ENCODE assay signal across 9 mouse cellular contexts in the genomic region with DNA sequence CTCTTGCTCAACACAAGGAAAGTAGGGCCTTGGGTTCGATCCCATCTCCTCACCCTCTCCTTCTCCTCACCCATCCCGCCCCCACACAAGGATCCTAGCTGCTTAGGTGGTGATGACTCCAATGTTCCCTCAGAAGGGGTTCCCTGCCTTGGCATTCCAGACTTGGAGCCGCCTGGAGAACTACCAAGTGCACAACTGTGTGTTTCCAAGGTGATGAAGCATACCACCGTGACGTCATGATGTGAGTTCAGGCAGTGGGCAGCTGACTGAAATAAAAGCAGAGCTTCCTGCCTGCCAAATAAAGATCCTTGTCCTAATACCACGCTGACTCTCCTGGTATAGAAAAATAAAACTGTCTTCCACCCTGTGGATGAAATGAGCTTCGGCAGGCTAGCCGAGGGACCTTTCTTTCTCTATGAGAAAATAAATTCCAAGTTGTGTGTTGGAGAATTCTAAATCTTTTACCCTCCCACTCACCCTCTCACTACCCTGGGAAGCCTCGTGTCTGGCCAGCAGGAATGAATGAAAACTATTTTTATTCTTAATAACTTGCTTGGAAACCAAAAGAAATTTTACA. TPM values are rescaled to one million over a fixed set of nuclear protein-coding genes. Genes with fewer than 3 reads are reported as not detected.
DNase-seq lines count a peak whose midpoint lies in the region; ATAC-seq and TF ChIP-seq lines count a peak whose summit lies in the region.
"Had no signal": no experiment of that assay in that cellular context is flagged by ENCODE, and none has a peak within 500 bp of the region (broad histone marks: within the 10 kb centered on the region; RNA-seq: fewer than 3 reads in every experiment).

No protein-coding gene starts in this region.

- peak; percentile 56 for DNase-seq in heart, postnatal 4 days
- DNase-seq in heart, adult 8-10 months (ENCODE audit: low spot score), result no peak
- no peak for DNase-seq in Patski (ENCODE audit: low read depth, low spot score)
- peak; percentile 12 to 43 for DNase-seq in frontal cortex, postnatal 25 days (ENCODE audit: low spot score in 2 of 2)
- peak; percentile 53 to 68 for DNase-seq in left cerebral cortex, postnatal 36 days (ENCODE audit: low spot score in 2 of 2)
- no peak for DNase-seq in spleen, adult 18-20 months
- DNase-seq in urinary bladder, adult 18-20 months (ENCODE audit: low spot score in 2 of 2), result no peak
- DNase-seq in cerebellum, postnatal 4 days (ENCODE audit: low spot score in 2 of 2), result no peak

- no peak for TF ChIP-seq CTCF in Patski (IDR thresholded peaks at IDR 0.05)

- POLR2A ChIA-PET in Patski (lab: Charles Lee), result interaction anchor here (0.6 to 0.7 kb wide), 2 partner anchors 19 to 870 kb away, joined by 3 read pairs; no protein-coding TSS in a partner anchor

- intact Hi-C loops in left cerebral cortex, postnatal 36 days (cut with DNase I), result no loop called here

- in situ Hi-C loops in Patski (cut with MboI; ENCODE audit: low pct_unique_long_range_greater_than_20kb), result no loop called here

- H3K27me3 ChIP-seq in Patski, result peaks cover 3% of the 10 kb centered on the region
- H3K27me3 ChIP-seq: midbrain, embryonic 12.5 days had no signal

- CTCF ChIA-PET in Patski (lab: Charles Lee), result interaction anchor here (1.5 kb wide), 1 partner anchor 47 kb away, joined by 4 read pairs; no protein-coding TSS in a partner anchor

- ATAC-seq in Patski, result peak; percentile 83

RNA-seq across cellular contexts. Expression of a gene that starts 6.4 kb away (rescaled TPM):
- total RNA-seq in heart, postnatal 4 days (2021), result 100 to 1,000 TPM; 119 TPM
- total RNA-seq in heart, adult 8-10 months (2022), result 10 to 100 TPM; 65.2 to 73.0 (median 67.7) TPM
- polyA plus RNA-seq in Patski (2021), result 304 TPM
- 100 to 1,000 TPM; 128 to 130 TPM for total RNA-seq in left cerebral cortex, postnatal 36 days (2021)

Comparison
In these comparisons a context has a peak if more than half of its experiments do, and no peak if none do; other contexts are left out.
1. DNase-seq: peak in heart, postnatal 4 days (single experiment), frontal cortex, postnatal 25 days (2 of 2) and left cerebral cortex, postnatal 36 days (2 of 2); none in heart, adult 8-10 months (single experiment), Patski (single experiment), spleen, adult 18-20 months (0 of 2), urinary bladder, adult 18-20 months (0 of 2) and cerebellum, postnatal 4 days (0 of 2).